Mouse (Mus musculus): ENCODE measurements around the gene Rpn1.

Rpn1 gene

DNA sequence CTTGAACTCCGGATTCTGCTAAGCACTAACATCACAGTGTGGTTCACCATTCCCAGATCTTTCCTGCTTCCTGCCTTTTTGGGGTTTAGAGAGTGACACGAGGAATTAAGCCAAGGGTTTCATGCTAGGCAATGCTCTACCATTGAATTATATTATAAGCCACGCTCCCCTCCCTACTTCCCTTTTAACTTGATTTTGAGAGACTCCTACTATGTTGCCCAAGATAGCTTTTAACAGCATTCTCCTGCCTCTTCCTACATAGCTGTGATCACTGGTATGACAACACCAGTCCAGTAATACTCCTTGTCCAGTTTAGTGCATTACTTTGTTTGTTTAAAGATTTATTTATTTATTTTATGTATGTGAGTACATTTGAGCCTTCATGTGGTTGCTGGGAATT is 16.6 kb upstream of the Rpn1 start:
- no peak for DNase-seq

DNA sequence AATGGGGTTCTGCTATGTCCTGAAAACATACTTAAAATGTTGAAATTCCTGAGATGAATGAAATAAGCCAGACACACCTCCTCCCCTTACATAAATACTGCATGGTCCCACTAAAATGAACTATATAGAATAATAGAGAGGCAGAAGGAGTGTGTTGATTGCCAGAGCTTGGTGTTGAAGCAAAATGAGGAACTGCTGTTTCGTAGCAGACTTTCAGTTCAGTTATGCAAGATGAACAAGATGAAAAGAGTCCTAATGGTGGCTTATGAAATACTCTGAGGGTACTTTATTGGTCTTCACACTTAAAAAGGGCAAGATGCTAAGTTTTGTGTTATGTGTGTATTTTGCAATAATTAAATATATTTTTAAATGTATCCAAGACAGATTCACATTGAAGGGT is 15.5 kb upstream of the Rpn1 start:
- DNase-seq = no peak

GRCm38 (mm10) chr6:88070468-88070867 is 13.8 kb upstream of the Rpn1 start:
- no peak for DNase-seq

- peak; percentile 88 for DNase-seq
These were observed 13.1 kb upstream of the Rpn1 start for GRCm38 (mm10) chr6:88071216-88071615.

DNA sequence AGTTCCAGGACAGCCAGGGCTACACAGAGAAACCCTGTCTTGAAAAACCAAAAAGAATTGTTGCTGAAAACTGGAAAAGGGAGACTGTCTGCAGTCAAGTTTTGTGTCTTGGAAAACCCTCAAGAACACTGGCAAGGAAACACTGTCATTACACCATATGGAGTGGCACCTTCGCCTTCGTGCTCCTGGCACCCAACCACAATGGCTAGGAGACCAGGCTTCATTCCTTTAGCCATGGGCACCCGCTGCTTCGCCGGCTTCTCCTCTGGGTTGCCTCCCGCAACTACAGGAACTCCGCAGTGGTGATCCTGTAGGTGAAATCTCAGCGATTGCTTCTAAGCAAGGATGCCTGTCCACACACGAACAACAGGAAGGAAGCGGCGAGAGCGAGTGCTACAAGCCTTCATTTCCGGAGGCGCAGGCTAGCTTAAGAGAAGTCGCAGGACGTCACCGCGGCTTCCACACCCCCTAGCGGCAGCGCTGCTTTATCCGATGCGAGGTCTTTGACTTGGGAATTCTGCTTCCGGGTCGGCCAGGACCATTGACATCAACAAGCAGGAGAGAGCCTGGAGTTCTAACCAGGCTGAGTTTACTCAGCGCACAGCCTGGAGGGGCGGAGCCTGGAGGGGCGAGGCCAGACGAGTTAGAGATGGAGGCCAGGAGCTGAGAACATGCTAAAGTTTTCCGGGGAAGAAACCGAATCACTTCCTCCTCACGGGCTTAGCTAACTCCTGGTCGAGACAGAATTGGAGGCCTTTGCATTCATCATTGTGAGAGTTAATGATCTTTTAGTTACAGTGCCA is 9.3 kb upstream of the Rpn1 start:
- DNase-seq = peak; percentile 97

DNA sequence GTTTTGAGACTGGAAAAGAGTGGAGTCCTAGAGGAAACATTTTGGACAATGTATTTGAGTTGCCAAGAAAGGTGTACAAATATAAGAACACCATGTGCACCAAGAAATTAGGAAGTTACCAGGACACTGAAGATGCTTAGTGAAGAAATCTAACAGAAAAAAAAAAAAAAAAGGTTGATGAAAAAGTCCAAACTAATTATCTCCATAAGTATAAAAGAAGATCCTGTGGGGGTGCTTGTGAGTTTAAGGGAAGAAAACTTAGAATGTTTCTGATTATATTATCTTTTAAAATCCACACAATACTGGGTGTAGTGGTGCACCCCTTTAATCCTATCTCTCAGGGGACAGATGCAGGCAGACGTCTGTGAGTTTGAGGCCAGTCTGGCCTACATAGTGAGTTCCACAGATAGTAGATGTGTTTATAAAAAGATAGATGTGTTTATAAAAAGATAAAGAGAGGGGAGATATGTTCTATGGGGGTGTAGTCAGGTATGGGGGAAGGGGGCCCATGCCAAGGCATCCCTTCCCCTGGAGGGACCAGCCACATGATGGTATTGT is 8.2 kb upstream of the Rpn1 start:
- DNase-seq = no peak

GRCm38 (mm10) chr6:88083095-88083494 is 1.2 kb upstream of the Rpn1 start:
- DNase-seq = no peak

GRCm38 (mm10) chr6:88083672-88084071 is 610 bp upstream of the Rpn1 start:
- DNase-seq = no peak

- DNase-seq = no peak
These were observed 4.7 kb downstream of the Rpn1 start for GRCm38 (mm10) chr6:88088971-88089370.

DNA sequence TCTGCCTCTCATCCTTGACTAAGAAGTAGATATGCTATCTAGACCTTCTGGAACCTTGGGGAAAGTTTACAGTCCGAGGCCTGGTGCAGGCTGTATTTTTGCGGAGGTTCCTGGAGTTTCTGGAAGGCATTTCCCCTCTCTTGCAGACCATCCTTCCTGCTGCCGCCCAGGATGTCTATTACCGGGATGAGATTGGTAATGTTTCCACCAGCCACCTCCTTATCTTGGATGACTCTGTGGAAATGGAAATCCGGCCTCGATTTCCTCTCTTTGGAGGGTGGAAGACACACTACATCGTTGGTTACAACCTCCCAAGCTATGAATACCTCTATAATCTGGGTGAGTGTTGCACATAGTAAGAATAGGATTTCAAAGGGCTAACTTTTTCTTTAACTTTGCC is 11.1 kb downstream of the Rpn1 start:
- DNase-seq = no peak

DNA sequence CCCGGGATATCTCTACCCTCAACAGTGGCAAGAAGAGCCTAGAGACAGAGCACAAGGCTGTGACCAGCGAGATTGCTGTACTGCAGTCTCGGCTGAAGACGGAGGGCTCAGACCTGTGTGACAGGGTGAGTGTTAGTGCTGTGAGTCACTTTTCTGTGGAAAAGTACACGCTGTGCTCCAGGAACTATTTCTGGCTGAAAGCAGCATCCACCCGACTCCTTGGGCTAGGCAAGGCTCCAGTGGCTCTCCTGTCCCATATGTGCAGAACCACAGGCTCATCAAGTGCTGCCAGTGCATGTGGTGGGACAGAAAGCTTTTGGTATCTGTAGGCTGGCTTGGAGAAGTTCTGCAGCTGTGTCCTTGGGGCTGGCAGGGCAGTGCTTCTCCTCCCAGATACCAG is 17.8 kb downstream of the Rpn1 start:
- DNase-seq = no peak

DNA sequence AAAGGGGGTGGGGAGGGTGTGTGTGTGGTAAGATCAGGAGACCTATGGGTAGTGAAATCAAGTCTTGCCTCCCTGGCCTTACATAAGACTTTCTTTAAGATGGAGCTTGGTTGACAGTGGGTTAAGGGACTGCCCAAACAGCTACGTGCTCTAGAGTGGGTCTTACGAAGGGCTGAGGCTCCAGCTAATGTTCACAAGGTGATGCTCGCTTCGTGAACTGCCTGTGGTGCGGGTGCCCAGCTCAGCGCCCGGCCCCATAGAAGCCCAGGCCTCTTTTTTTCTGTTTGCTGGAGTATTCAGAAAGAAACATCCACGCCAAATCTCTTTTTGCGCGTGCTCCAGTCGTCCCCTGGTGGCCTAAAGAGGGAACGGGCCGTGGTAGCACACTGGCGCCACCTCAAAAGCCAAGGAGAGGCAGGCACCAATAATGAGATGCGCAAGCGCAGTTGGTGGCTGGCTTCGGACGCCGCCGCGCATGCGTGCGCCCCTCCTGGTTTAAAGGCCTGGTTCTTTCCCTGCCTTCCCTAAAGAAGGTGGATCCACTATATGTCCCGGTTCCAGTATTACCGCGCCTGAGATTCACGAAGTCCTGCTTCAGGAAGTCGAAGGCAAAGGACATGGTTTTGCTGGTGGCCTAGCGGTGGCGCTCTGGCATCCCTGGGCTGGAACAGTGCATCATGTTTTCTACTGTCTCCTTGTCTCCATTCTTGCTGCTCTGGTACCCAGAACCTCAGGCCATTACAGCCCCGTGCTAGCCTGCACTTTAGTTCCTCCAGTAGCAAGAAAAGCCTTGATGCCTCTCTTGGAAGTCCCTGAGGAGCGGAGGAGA is 21.7 kb downstream of the Rpn1 start:
- peak; percentile 92 for DNase-seq

DNA sequence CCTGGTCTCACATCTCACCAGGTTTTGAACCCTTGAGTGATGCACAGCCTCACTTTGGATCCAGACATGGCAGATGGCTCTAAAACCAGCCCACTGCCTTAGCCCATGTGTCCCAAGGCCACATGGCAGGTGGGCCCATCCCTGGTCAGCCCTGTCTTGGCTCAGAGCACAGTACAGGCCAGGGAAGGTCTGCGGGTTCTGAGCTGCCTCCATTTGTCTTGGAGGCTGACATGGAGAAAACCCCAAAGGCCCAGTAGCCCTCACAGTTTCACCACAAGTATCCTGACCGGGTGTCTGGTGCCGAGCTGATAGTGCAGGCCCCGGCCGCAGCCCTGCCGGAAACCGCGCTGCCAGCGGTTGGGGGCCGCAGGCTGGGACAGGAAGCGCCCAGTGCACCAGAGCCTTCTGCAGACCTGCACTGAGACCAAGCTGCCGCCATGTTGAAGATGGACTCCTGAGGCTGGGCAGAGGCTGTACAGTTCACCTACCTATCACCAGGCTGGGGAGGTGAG is 22.4 kb downstream of the Rpn1 start:
- DNase-seq = no peak

- DNase-seq = no peak
These were observed 23.6 kb downstream of the Rpn1 start for GRCm38 (mm10) chr6:88107661-88108535.

GRCm38 (mm10) chr6:88113139-88113538 is 28.9 kb downstream of the Rpn1 start:
- no peak for DNase-seq

- no peak for DNase-seq
These were observed 30.1 kb downstream of the Rpn1 start for GRCm38 (mm10) chr6:88114414-88114813.

DNA sequence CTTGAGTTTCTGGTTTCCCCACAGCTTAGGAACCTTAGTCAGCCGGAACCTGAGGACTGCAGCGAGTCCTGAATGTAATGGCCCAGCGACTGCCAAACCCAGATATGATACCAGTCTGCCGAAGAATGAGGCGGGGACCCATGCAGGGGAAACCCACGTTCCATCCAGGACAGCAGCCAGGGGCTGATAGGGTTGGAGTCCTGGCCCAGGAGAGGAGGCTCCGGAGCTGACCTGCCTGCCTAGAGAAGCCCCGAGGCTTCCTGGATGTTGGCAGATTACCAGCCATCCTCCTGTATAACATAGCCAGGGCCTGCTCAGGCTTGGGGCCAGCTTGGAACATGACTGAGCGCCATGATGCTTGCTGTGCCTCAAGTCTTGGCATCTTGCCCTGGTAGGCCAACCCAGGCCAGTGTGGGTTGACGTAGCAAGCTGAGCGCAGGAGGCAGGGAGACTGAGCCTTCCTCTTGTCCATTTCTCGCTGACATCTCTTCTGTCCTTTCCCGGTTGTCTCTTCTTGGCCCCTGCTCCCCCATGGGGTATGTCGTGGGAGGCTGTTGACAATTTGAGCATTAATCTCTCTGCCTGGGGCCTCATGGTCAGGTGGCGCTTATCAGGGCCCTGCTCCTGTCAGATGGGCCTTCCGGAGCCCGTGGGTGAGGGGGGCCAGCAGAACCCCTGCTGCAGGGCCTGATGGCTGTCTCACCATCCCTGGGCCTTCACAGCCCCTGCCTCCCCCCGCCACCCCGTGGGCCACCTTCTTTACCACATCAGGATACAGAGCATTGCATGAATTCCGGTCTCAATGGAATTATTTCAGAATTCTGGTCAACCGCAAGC is 32.3 kb downstream of the Rpn1 start:
- peak; percentile 35 for DNase-seq

DNA sequence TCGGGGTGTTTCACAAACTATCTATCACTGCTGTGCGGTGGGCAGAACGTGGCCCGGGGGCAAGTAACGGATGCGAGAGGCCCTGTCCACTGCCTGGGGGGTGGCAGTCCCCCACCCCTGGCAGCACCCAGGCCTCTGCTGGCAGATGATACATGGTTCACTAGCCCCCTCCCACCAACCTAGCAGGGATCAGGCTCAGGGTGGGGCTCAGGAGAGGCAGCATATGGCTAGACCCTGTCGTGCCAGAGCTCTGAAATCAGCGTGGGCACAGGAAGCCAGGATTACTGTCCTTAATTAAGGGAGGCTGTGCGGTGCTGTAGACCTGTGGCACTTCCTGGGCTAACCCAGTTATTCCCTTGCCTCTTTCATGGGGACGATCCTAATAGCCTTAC is 32.9 kb downstream of the Rpn1 start:
- DNase-seq = no peak

DNA sequence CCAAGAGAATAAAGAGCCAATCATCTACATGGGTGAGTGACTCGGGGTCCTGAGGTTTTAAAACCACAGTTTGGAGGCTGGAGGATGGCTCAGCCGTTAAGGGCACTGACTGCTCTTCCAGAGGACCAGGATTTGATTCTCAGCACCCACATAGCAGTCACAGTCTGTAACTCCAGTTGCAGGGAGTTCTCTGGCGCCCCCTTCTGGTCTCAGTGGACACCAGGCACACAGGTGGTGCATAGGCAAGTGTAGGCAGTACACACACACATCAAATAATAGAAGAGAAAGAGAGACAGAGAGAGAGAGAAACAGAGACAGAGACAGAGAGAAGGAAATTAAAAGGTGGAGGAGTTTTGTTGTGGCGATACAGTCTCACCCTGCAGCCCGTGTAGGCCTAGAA is 35.0 kb downstream of the Rpn1 start:
- DNase-seq = no peak

GRCm38 (mm10) chr6:88120813-88121212 is 36.5 kb downstream of the Rpn1 start:
- DNase-seq = no peak

- no peak for DNase-seq
These were observed 37.5 kb downstream of the Rpn1 start for GRCm38 (mm10) chr6:88121781-88122180.
